Mouse (Mus musculus) testis, postnatal 14 days (tissue): Measurements from ENCODE around the gene Col27a1.

Source experiments
- DNase-seq: peaks from one replicate; pipeline ENCODE4 v3.0.0; 2021; ENCODE audit warnings: low spot score

The Col27a1 gene

DNA sequence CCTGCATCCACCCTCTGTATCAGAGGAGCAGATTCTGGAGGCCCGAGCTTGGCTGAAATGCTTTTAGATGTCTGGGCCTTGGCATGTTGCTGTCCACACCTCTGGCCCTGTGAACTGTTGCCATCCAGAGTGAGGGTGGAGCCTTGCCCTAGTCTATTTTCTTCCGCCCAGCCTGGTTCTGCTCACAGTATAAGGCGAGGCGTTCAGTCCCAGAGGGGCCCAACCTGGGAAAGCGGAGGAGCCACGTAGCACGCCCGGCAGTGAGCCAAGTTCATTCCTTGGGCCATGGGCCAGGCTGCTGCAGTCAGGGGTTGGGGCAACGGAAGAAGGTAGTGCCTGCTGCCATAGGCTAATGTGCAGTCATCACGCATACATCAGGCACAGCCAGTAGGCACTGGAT lies 46.7 kb downstream of the Col27a1 start:
- no peak for DNase-seq

DNA sequence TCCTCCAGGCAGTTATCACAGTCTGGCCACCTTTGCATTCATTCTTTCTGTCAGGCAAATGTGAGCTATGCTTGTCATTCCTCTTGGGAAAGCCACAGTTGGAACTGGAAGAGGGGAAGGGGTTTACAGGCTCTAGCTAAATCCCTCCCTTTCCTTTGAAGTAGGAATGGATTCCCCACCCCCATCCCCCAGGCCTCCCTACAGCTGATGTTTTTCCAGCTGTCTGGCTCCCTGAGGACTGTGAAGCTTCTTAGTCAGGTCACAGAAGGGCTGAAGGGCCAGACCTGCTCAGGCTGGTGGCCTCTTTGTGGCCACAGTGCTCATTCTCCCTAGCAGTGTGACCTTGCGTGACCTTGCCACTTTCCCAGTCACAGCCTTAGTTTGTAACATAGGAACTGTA lies 49.1 kb downstream of the Col27a1 start:
- no peak for DNase-seq

DNA sequence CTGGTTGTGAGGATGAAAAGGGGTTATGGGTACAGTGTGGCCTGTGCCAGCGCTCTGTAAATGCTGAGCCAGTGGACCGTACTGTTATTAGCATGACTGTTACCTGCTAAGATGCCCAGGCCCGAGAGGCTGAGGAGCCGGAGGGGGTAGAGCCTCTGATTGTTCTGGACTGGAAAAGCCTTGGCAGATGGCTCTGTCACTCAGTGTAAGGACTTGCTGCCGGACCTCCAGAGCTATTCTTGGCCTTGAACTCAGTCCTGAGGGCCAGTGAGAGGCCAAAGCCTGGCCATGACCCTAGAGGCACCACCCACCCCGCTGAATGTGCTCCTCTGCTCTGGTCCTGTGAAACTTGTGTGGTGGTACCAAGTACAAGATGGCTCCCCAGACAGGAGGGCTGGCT lies 52.5 kb downstream of the Col27a1 start:
- no peak for DNase-seq

DNA sequence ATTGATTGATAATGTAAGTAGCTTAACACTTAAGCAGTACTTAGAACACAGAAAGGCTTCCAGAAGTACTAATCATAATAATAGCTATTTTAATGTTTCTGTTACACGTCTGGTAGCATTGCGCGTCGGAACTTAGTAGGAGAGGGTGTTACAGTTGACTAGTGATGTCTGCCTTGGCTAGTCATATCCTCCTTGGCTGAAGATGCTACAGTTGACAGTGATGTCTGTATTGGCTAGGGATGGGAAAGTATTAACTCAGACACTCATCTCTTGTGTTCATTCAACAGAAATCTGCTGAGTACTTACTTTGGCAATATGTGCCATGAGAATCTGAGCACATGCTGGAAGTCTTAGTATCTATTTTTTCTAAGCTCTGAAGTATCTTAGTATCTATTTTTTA lies 53.3 kb downstream of the Col27a1 start:
- DNase-seq, result no peak

DNA sequence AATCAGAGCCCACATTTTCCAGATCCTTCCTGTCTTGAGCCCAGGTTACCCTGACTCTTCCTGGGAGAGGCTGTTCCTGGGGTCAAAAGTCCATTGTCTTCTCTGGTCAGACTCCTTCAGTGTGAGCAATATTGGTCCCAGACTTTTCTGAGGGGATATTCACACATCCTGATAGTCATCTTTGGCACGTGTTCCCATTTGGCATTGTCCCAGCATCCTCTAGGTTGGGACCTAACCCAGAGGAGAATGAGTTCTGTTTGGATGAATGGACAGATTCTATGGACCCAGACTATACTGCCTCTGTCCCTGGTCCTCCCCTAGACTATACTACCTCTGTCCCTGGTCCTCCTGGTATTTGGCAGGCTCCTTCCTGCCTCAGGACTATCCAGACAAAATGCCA lies 53.8 kb downstream of the Col27a1 start:
- no peak for DNase-seq

DNA sequence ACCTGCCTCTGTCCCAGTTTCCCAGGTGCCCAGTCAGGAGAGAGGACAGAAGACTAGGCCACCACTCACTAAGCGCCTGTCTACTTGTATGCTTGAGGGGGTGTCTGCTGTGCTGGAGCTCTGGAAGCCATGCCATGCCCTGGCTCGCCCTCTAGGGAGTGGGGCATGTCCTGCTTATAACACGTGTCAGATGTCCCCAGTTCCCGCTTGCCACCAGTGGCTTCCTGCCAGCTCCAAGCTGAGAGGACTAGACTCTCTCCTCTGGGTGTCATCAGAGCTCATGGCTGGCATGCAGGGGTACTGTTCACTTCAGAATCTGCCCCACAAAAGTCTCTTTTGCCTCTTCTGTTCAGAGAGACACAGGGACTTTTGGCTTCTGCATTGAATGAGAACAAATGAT lies 55.0 kb downstream of the Col27a1 start:
- DNase-seq, result no peak

DNA sequence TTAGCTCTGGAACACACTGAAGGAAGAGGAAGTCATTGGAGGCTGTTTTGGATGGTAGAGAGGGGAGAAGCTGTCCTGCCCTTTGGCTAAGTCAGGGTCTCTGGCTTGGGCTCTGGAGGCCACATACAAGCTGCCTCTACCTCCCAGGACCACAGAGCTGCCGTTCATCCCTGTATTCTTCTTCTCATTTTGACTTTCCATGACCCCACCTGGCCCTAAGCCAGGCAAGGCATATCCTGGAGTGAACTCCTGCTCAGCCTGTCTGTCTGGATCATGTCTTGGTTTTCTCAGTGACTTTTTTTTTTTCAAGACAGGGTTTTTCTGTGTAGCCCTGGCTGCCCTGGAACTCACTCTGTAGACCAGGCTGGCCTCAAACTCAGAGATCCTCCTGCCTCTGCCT lies 60.7 kb downstream of the Col27a1 start:
- DNase-seq, result no peak

DNA sequence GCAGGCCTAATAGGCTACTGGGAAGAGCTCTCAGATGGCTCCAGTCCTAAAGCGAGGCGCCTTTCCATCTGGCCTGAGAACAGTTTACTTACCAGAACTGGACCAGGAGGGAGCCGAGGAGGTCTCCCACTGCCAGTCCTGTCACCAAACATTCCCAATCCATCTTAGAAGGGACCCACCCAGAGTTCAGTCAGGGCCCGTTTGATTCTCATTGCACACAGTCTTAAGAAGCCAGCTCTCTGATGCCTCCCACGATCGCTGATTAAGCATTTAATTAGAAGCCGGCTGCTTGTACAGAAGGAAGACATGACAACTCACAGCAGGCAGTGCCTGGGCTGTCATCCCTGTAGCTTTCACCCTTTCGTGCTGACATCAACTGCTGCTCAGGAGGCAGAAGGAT lies 61.4 kb downstream of the Col27a1 start:
- DNase-seq, result no peak

DNA sequence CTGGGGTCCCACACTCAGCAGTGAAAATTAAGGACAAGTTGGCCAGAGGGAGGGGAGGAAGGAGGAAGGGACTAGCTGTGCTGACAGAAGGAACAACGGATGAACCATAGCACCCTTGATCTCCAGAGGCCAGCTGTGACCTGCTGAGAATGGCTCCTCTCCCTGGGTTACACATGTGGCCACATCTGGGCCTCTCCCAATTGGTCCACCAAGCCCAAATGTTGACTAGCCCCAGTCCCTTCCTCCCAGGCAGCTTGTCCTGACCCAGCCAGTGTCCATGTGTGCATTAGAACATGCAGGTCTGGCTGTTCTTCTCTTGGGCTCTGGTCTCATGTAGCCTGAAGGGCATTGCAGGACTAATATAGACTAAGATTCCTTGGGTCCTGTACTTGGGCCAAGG lies 62.8 kb downstream of the Col27a1 start:
- no peak for DNase-seq

DNA sequence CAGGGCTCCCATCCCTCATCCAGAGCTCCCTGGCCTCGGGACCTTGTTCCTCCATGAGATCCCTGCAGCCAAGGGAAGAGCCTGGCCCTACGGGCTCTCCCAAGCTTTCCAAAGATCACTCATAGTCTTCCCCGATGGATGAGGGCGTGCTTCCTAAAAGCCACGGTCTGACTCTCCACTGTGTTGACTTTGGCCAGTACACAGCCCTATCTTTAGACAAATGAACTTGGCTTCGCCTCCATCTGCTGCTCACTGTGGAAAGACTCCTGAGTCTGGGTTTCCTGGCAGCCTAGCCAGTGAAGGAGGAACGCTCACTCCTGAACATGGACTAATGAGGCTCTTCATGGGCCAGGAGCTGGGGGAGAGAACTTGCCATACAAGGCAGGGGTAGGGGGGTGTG lies 65.0 kb downstream of the Col27a1 start:
- peak; percentile 50 for DNase-seq

DNA sequence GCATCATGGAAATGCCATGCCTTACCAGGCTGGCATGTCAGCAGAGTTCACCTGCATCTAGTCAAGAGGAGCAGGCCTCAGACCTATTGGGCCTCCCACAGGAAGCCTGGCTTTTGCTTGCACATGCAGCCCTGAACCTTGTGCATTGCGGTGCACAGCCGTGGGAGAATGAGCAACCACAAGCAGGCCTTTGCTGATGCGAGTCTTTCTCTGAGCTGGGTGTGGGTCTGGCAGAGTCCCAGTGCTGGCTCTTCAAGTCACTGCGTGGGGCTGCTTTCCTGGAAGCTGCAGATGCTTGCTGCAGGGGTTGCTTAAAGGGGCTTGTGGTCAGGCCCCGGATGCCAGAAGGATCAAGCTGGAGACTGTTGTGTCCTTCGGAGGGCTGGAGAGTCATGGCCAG lies 67.9 kb downstream of the Col27a1 start:
- DNase-seq, result no peak

DNA sequence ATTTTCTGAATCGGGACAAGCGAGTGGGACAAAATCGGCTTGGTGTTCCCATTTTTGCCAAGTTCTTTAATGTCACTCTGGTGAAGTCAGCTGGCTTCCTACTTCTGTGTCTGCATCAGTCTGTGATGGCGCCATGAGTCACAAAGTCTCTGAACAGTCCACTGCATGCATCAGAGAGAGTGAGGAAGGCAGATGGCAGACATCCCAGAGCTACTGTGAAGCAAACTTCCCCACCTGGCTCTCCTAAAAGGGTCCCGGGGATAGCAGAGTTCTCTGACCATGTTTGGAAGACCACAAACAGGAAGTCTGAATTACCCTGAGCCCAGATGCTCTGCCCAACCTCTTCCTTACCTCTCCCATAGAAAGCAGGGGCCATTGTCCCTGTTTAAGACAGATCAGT lies 69.5 kb downstream of the Col27a1 start:
- DNase-seq, result no peak

DNA sequence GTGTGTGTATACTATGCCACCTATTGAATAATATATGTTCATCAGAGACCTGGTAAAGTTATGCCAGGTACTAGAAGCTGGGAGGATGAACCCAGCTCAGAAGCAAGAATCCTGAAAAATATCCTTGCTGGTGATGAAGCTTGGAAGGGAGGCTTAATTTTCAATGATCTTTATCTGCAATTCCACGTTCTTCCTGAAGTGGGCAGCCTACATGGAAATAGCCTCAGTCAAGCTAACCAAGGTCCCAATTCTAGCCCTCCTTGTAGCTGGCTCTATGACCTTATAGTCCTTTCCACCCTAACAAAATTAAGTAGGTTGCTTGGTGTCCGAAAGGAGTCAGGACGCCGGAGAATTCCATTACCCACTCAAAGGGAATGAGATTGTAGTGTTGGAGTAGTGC lies 72.2 kb downstream of the Col27a1 start:
- no peak for DNase-seq

DNA sequence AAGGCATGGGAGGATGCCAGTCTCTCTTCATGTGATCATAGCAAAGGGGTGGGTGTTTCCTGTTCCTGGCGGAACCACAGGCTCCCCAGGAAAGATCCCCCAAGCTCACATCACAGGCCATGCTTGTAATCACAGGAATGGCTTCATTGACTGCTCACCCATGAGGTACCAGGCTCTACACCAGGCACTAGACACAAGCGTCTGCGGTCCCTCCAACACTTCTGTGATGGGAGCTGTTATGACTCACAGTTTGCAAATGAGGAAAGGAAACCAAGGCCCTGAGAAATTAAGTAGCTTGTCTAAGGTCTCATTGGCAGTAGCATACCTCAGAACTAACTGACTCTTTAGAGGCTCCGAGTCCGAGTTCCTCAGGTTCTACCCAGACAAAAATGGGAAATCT lies 74.7 kb downstream of the Col27a1 start:
- DNase-seq, result no peak

DNA sequence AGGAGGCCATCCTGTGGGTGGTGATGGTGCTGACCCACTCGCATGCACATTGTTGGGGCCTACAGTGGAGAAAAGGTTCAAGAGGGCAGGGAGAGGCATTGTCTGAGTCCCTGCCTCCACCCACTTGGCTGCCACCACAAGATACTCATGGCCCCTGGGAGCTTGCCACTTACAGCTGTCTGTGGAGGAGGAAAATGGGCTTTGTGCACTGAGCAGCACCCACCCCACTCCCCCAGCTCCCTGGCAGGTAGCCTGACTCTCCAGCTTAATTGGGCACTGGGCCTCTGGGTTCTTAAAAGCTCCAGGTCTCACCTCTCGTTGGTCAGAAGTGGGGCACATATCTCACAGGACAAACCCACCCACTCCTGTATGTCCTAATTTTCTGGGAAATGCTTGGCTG lies 76.3 kb downstream of the Col27a1 start:
- peak; percentile 23 for DNase-seq

DNA sequence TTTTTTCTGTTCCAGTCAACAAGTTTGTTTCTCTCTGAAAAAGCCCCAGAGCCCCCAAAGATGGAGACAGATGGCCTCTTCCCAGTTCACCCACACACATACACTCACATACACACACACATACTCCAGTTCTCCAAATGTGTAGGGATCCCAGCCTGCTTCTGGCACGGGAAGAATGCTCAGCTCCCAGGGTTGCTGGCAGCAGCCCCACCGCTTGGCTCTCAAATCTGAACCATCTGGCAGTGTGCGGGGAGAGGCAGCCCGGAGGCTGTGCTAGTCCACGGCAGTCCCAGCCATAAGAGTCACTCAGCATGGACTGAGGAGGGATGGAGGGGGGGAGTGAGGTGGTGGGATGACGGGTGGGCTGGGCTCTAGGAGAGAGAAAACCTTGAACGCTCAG lies 77.3 kb downstream of the Col27a1 start:
- peak; percentile 62 for DNase-seq

DNA sequence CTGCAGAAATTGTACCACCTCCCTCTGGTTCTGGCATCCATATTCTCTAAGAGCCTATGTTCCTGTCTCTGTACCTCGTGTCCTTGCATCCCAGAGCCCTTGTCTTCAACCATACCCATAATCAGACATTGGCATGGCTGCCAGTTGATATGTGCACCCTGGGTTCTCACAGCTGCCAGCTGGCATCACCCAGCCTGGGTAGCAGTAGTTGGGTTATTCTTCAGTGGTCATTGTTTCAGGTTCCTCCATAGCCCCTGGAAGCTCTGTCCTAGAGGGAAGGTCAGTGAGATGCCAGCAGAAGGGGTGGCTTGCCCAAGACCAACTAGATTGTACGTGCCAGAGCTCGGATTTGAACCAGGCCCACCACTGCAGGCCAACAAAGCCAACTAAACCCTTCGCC lies 77.9 kb downstream of the Col27a1 start:
- DNase-seq, result no peak

DNA sequence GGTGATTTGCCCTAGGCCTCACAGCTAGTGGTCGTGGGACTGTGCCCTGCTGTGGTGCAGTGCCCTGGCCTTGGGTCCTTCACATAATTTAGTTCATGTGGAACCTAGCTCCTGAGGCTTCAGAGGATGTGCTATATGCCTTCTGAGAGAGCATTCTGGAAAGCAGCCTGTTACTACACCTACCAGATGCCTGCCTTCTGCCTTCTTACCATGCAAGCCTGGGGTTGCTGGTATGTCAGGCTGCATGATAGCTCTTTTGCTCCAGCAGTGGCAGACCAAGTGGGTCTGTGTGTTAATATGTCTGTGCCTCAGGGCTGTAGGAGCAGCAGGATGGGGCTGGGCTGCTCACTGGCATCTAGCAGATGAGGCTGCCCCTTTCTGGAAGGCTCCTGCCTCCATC lies 81.8 kb downstream of the Col27a1 start:
- no peak for DNase-seq

DNA sequence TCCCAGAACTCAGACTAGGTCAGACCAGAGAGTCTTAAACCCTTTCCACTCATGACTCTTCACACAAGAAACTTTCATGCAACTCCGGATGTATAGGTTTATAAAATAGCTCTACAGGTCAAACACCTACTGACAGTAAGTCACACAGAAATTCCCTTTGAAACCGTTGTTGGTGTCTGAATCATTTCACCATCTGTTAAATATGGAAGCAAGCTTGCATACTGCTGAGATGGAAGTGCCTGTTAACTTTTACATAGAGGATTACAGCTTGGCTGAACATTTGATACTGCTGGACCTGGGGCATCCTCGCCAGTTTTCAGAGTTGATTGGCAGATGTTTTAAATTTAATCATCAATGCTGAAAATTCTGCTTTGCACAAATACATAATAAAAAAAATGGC lies 82.5 kb downstream of the Col27a1 start:
- no peak for DNase-seq

DNA sequence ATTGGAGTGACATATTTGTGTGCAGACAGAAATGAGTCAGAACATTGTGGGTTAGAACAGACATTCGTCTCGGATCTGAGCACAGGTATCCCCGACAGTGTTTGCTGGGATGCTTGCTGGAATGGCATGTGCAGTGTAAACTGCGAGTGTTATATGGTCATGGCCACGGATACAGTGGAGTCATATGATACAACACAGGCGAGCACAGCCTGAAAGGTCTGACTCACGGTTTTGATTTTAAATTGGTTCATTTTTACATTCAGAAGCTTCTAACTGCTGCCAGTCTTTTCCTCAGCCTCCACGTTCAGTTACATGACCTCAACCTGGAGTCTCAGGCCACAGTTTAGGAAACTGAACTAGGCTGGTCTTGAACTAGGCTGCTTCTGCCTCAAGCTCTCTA lies 83.1 kb downstream of the Col27a1 start:
- DNase-seq, result no peak

DNA sequence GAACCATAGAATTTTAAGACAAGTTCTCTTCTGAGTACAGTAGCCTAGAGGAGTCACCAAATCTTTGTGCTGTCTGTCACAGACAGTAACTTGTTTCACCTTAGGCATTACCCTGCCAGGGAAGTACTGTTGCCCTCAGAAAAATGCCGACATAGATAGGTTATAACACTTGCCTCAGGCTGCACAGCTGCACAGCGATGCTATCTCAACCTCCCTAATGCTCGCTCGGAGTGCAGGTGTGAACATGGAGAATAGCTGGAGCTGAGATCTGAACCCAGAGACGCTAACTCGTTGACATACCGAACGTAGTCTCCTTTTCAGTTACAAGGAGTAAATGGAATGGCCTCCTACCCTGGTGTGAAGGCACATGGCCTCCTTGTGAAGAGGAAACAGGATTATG lies 84.4 kb downstream of the Col27a1 start:
- DNase-seq, result no peak

DNA sequence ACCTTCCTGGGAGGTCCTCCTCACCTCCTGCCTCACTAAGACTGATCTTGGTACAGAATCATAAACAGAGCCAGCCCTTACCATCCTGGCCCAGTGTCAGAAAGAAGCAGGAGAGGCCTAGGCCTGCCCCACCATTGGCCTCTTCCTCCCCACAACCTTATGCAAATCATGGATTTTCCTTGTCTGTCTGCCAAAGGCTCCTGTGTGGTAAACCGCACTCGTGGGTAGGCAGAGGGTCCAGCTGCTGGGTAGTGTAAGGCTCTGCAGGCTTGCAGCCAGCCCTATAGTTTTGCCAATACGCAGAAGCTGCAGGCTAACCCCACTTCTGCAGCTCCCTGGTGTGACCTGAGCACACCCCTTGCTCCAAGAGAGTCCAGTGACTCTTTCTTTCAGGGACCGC lies 88.8 kb downstream of the Col27a1 start:
- no peak for DNase-seq

DNA sequence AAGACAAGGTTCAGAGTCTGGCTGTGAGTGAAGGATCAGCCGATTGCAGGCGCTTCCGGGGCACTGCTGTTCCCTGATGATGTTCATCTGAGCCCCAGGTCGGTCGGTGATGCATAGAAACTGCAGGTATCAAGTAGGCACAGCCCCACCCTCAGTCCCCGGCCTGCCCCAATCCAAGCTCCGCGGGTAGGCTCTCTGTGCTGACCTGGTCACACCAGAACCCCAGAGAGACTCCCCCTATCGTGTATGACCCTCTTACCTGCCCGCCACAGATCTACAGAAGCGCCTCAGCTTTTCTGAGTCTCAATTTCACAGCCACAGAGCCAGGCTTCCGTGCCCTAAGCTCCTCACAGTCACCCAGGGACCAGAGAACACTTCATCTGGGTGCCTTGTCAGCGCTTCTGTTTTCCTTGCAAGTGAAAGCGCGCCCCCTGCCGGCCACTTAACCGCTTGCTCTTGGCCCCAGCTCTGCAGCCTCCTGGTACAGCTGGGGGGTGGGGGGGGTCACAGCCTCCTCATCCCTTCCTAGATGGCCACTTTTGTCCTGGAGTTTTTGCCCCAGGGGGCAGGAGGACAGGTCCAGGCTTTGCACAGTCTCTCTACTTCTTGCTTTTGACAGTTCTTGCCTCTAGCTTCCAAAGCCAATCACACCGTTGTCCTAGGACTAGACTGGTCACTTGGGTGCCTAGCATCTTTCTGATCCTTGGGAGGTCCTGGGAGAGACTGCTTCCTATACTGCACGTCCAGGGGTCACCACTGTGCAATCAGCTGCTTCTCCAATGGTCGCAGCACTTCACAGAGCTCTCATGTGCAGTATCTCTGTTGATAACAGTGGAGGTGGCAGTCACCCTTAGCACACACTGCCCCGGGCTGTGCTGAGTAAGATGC lies 93.6 kb downstream of the Col27a1 start:
- DNase-seq, result peak; percentile 78

DNA sequence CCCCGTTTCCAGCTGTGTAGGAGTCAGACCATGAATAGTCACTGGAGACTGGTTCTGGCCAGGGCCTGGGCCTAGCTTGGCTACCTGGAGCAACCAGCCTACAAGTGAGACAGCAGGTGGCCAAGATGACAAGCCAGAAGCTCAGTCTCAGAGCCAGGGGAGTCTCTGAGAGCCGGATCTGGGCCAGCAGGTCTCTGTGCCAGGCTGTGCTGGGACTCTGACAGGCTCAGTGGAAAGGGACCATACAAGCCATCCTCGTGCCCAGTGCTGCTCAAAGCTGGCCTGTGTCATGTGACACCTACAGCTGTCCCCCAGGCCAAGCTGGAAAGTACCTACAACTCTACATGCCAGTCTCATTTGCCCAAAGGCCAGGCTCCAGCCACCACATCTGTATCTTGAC lies 94.5 kb downstream of the Col27a1 start:
- DNase-seq, result no peak
